Mouse (Mus musculus) kidney, adult 9 months (tissue): ENCODE measurements around the gene Gm10309.

ENCODE experiments used
- DNase-seq: peaks from one replicate; pipeline ENCODE4 v3.0.0; 2022

The Gm10309 gene

DNA sequence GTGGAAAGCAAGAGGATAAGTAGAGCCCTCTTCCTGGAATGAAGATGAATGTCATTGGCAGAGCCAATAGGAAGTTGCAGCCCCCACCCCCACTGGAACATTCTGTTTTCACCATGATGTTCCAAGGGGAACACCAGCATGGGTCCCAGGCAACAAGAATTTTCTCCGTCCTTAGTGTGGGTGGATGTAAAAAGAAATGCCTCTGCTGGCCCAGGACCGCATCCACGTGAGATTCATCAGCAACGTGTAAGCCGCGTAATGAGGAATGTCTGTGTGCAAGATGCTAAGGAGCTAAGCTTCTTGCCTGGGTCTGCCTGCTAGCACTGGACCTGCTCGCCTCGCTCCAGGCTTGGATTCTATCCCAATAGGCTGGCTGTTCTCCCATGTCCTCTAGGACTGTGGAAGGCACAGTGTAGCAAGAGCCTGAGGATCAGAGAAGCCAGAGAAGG lies at the start of gene Gm10309:
Gene Gm10309 (minus strand): TSS at position 50 of the 449 bp plus-strand sequence.
- DNase-seq = peak; percentile 22

DNA sequence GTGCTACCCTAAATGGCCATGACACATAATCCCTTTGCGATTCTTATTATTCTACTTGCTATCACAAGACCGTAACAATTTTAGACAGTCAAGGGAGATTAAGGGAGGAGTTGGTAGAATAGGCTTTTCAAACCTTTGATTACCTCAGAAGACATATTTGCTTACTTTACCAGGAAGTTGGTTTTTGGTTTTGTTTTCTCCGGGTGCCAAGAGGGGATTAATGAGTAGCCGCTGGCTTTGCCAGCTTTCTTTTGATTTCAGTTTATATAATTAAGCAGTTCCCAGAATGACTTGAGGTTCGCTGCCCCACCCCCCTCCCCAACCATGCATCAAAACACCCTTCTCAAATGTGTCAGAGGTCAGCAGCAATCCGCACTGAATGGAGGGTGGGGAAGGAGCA lies 47.0 kb upstream of the Gm10309 start:
- no peak for DNase-seq

DNA sequence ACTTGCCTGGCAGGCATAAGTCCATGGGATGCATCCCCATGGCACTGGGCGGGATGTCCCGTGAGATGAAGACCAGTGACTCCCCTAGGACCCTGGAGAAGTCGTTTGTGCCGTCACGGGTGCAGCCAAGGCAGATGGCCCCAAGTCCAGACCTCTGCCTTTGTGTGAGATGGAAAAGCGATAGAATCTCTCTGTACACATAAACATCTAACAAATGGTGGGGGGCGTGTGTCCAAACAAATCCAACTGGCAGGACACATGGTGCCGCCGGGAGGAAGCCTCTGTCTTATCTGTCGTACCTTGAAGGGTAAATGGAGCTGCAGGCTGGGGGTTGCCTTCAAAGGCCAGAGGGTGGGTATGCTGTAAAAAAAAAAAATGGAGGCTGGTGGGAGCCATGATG lies 46.5 kb upstream of the Gm10309 start:
- DNase-seq = no peak

DNA sequence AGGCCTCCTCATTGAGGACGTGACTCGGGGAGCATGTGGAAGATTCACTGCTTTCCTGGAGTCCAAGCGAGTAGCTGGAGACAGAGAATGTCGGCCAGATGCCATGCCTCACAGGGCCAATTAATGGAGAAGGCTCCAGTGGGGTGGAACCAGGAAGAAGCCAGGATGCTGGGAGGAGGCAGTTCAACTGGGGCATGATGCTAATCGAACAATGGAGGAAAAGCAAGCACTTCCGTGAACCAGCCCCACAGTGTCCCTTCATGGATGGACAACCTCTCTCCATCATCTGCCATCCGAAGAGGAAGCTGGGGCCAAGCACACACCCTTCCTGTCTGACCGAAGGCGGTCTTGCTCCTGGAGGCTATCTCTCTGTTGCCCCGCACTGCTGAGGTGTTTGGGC lies 44.1 kb upstream of the Gm10309 start:
- peak; percentile 43 for DNase-seq

DNA sequence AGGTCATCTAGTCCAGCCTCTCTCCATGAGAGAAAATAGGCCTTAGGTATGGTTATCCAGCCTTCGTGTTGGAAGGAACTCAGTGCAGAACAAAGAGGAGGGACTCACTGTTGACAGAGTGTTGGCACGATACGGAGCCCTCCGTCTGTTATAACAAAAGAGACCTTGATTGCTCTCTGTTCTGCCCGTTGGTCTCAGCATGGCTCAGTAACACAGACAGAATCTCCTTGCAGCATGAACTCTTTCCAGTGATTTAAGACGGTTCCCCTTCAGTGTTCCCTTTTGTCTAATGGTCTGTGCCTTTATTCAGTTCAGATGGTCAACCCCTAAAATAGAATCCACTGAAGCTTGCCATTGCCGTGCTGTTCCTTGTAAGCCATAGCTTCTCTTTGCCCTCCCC lies 41.5 kb upstream of the Gm10309 start:
- no peak for DNase-seq

DNA sequence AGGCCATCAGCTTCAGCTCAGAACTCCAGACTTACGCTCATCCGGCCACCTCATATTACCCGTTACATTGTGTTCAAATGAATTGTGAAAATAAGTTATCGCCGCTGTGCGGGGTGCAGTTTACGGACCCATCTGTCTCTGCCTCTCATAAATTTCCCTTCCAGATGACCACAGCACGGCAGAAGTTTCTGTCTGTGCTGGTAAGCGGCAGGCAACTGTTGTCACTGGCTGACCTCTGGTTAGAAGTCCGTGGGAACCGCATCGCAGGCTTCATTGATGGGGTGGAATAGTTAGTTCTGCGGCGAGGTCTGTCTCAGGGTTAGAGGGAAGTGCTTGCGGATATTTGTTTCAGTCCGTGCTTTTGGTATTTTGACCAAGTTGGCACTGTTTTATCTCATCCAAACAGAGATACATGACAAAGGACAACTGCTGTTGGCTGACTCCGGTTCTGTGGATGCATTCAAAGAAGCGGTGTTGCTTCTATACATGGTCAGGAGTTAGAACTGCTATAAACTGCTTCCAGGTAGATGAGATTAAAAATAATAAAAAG lies 34.9 kb upstream of the Gm10309 start:
- DNase-seq = no peak

DNA sequence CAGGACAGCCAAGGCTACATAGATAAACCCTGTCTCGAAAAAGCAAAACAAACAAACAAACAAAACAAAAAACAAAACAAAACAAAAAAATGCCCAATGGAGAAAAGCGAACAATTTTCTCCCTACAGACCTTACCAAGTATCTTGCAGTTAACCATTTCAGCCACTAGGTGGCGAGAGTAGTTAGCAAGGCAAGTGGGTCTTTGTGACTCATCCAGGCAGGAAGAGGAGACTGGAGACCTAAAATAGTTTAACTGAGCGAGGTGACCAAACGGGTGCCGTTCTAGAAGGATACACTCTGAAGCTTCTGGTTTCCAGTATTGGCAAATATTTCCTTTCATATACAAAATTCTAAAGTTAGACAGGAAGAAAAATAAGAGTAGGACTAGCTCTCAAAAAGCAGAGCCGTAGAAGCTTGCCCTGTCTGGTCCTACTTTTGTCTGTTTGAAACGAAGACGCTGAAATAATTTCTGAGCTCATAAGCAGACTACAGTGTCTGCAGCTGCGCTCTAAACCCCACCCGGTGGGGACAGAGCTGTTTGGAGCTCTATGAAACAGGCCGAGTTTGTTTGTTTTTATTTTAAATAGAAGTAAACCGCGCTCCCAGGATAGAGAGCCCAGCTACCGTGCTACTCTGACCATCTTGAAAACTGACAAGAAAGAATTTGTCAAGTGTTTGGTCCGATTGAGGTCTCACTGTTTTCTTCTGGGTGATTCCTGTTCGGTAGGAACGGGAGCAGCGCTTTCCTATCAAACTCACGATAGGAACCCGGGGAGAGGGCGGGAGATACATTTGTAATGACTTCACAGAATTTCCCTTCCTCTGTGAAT lies 31.0 kb upstream of the Gm10309 start:
- peak; percentile 90 for DNase-seq

DNA sequence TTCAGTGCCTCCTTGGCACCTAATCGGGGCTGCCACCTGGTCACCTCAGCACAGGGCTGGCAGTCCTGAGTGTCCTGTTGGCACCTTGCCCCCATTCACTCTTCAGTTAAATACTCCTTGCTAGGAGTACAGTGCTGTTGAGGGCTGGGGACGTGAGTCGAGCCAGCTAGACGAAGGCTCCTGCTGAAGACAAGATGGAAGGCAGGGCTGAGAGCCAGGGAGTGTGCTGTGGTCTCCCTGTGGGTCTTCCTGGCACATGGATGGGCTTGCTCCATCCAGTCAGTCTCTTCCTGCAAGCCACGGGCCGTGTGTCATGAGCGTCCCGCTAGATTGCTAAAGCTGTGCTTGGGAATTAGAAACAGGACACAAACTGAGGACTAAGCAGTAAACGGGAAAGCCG lies 30.1 kb upstream of the Gm10309 start:
- peak; percentile 21 for DNase-seq

DNA sequence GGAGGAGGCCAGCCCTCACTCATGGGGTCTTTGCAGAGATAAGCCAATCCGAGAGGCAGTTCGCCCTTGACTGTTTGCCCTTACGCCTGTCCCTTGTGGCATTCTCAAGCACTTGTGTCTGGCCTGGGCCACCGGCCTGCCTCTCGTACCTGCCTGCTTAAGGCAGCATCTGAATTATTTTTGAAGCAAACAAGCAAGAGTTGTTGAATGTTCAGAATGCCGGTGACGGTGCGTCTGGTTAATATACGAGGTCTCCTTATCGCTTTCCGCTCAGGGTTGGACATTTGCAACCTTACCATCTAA lies 28.5 kb upstream of the Gm10309 start:
- no peak for DNase-seq

DNA sequence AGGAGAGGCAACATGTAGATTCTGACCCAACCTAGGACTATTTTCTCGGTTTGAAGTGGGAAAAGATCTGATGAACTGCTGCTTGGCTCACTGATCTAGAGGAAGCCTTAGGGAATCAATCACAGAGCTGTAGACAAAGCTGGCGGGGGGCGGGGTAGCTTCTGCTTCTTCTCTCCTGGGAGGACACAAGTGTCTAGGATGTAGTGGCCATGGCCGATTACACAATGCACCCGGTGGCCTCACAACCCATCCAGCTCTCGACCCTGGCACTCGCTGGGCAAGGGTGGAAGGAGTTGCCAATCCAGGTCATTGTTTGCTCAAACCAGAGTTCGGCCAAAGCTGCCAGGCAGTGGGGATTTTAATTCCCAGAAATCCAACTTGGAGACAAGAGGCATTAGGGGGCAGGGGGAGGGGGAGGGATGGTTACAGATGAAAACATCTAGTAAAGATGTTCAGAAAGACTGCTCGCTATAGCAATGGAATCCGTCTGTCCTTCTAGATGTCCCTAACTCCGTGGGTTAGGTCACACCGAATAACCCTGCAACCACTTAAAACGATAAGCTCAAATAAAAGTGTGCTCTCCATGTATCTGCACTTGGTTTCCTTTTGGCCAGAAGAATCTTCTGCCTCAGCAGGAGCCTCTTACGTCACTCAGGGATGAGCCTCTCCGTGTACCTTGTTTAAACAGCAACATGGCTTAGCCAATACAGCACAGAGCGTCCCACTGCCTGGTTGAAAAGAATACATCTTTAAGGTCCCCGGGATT lies 27.9 kb upstream of the Gm10309 start:
- peak; percentile 21 for DNase-seq

DNA sequence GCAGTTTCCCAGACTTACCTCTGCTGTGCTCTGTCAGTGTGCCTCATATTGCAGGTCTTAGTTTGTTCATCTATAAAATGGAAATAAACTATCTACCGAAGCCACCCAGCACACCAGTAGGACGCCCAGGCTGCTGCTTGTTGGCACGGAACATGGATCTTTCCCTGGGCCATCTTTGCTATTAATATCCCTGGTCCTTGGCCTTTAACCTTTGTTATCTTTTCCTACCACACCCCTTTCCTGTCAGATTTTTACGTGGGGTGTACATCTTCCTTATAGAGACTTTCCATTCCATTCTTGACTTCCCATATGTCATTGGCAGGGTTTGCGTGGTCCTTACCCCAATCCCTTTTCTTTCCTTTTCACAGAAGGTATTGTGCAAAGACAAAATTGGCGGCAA lies 26.2 kb upstream of the Gm10309 start:
- no peak for DNase-seq

DNA sequence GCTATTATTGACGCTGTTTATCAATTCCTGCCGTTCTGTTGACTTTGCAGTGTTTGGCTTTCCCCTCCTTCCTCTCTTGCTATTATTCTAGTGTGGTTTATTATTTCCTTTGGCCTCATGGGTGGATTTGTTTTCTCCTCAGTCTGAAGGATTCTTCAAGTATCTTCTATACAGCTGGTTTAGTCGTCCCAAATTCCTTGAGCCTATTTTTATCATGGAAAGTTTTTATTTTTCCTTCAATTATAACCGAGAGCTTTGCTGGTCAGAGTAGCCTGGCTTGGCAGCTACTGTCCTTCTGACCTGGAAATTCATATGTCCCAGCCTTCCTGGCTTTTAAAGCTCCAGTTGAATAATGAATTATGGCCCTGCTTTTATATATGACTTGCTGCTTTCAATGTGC lies 24.4 kb upstream of the Gm10309 start:
- peak; percentile 40 for DNase-seq

DNA sequence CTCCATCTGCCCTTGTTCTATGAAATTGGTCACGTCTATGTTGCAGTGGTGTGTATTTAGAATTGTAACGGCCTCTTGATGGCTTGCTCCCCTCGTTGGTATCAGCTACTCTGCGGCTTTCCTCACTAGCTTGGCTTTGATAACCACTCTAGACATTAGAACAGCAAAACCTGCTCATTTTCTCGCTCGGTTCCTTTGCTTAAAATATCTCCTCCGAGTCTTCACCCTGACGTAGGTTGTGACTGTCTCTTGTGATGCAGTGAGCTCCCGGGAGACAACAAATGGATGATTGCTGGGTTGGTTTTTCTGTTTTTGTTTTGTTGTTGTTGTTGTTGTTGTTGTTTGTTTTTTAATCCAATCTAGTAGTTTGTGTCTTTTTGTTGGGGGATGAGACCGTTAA lies 24.0 kb upstream of the Gm10309 start:
- DNase-seq = no peak

DNA sequence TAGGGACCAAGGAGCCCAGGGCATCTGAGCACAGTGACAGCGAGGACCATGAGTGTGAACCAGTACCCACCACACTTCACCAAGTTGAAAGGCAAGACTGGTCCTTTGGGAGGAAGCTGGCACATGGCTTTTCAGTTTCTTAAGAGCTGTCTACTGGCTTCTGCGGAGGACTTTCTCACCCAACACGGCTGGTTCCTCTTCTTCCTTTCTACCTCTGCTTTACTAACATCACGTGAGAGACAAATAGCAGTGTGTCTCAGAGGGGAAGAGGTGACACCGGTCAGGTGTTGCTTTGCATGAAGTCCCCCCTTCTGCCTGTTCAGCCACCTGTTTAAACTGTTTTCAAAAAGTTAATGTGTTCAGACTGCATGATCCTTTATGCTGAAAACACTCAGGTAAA lies 22.3 kb upstream of the Gm10309 start:
- DNase-seq = no peak

DNA sequence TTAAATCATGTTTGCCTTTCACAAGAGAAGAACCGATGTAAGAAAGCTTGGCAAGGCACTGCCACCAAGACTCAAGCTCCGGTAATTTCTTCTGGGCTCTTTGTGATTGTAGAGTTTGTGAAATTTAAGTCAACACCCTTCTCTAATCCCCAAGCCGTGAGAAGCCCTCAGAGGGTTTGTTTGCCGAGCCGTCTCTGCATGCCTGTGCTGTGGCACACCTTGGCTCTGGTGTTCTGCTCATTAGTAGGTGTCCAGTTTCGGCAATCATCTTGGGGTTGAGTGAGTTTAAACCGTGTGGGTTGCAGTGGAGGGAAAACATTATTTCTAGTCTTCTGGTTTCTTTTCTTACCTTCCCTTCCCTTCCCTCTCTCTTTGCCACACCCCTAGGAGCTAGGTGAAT lies 21.0 kb upstream of the Gm10309 start:
- DNase-seq = no peak

DNA sequence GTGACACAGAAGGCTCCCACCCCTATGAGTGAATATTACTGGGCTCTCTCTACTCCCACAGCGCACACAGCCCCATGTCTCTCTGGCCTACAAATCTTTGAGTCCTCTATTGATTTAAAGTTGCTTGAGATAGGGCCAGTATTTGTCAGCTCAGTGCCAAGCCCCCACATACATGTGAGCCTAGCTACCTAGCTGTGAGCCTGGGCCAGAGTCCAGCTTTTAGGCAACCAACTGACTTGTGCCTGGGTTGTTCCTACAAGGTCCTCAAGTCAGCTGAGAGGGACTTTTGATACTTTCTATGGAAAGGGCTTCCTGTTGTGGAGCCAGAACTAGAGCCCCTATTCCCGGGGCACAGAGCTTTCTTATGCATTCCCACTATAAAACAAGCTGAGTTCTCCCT lies 20.0 kb upstream of the Gm10309 start:
- DNase-seq = no peak

DNA sequence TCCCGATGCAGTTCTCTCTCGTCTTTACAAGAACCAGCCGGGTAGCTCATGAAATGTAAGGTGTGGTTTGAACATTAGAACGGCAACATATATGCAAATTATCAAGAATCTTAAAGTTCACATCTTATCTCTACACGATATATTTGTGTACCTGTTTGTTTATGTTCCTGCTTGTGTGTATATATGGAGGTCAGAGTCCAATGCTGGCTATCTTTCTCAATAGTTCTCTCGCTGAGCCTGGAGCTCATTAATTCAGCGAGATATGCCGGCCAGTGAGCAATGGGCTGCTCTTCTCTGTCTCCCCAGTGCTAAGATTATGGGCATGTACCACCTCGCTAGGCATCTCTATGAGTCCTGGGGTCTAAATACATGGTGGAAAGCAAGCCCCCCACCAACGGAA lies 18.8 kb upstream of the Gm10309 start:
- no peak for DNase-seq

DNA sequence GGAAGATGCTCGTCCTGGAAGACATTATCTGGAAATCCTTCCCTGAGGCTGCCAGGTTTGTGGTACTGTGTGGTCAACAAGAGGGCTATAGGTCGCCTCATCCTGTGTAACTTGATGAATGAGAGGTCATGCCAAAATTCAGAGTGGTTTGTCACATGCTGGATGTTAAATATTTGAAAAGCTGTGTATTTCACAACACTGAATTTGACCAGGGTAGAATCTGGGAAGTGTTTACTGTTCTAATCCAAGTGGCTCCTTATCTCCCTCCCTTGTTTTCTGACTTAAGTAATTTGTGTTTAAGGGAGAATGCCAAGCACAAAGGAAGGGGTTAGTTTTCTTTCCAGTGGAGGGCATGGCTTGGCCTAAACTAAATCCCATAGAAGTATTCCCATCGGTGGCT lies 18.3 kb upstream of the Gm10309 start:
- no peak for DNase-seq

DNA sequence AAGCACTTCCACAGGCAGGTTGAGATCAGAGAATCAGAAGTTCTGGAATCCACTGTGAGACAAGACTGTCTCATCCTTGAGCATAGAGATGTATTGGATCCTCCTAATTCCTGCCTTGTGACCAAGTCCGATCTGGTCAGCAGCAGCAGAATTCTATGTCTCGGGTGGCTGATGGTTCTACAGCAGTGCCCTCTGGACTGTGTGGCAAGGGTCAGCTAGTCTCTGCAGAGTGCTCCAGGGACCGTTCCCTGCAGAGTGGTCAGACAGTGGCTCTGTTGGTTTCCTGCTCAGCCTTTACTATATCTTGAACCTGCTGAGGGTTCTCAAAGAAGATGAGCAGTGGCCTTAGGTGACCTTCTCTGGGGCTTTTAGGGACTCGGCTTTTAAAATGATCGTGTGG lies 17.6 kb upstream of the Gm10309 start:
- peak; percentile 58 for DNase-seq

DNA sequence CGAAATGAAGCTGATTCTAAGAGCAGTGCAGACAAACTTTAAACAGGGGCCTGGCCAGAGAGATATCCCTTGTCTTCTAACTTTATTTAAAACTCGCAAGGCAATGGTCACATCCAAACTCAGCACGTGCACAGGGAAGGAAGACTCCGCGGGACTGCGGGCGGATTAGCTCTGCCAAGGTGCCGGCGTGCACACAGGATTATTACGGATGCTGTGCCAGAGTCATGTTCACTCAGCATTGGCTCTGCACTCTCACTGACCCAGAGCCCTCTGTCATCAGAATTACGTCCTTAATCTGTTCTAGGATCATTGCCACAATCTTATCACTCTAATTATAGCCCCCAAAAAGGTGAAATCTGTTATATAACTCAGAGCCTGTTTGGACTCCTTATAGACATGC lies 16.2 kb upstream of the Gm10309 start:
- no peak for DNase-seq

DNA sequence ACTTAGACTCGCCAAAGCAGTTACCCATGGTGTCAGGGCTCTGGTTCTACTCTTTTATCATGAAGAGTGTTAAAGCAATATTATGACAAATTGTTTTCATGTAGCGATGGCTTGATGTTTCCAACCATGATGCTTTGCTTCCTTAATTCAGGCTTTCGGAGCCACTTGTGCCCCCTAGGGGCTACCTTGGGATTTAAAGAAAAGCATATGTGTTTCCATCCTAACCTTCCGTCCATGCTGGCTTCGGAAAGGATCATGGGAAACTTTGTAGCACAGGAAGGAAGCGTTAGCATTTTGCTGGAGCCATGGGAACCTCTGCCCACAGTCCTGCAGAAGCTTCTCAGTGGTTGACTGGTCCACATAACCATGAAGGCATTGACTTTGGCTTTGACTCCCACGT lies 13.6 kb upstream of the Gm10309 start:
- no peak for DNase-seq

DNA sequence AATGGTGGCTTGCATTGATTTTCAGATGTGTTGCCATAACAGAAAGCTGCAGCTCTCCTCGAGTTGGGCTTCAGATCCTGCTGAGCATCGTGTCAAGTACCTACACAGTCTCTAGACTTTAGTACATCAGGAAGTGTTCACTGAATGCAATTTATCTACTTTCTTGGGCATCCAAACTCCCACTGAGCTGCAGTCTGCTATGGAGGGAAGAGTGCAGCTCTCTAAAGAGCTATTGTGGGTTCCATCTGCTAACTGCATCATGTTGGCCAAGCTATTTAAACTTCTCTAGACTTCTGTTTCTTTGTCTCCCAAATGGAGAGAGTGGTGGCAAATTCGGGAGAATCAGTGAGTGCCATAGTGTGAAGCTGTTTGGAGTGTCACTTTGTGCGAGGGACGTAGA lies 11.6 kb upstream of the Gm10309 start:
- DNase-seq = no peak

DNA sequence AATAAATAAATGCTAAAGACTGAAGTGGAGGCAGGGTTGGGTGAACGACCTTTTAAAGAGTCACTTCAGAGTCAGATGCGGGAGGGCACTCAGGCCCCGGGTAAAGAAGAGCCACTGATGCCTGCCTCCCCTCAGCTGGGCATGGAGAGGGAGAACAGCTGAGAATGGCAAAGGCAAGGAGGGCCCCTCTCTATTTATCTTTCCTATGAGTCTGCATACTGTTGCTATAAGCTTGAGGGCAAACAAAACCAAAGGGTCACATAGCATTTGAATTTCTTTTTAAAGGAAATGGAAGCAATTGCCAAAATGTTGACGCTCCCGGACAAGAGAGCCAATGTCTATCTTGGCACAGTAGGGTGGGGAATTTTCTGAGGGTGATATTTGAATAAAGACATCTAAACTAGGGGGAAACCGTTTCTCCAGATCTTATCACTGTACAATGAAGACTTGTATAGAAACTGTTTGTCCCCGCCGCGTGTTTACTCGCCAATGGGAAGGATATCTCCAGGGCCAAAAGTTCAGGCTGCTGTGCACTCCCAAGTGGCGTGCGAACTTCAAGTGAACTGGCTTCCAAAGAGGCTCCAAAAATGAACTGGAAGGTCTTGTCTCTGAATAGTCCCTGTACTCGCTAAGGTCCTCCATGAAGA lies 10.1 kb upstream of the Gm10309 start:
- DNase-seq = peak; percentile 26

DNA sequence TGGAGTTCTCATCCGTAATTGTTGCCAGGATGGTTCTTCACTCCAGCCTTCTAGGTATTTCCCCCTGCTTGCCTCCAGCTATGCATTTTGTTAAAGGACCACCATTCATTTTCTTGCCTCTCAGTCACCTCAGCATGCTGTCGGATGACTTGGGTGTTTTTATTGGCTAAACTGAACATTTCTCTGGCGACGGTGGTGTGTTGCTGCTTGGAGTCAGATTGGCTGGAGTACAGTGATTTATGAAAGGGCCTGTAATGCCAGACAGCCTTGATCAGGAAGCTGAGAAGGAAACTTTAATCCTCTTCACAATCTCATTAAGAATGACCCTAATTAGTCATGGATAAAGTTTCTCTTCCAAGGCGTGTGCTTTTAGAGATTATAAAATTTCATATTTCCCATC lies 4.8 kb upstream of the Gm10309 start:
- peak; percentile 22 for DNase-seq
